Mouse (Mus musculus) erythroblast, adult 5-6 weeks (primary cell): Measurements from ENCODE around the gene Nlgn2. TPM values are rescaled to one million over a fixed set of nuclear protein-coding genes. Genes with fewer than 3 reads are reported as not detected.
A peak's percentile ranks its signal among the peaks of the same experiment; 100 is the strongest.
"Not testable (repeated sequence)": the region's sequence is repeated elsewhere in the genome, so short reads cannot be mapped to it uniquely, and the experiment has no call there.

Experiments
- ATAC-seq: replicated peaks from 2 replicates; pipeline ENCODE4 v1.8.0; 2016; ENCODE audit warnings: moderate number of reproducible peaks, mild to moderate bottlenecking, moderate TSS enrichment, inconsistent platforms; ENCODE audit not compliant: poor library complexity, low FRiP score, severe bottlenecking
- total RNA-seq, 2 experiments: library from RNA; stranded (forward) in 1 of 2; stranded (reverse) in 1 of 2; fragments of 150-400 nt in 1 of 2; fragments of 200-764, 138-1000 nt in 1 of 2; gene quantifications; 2 replicates each; pipeline versions ENCODE4 v1.2.3 to v1.2.4; 2015 to 2017; ENCODE audit warnings: low replicate concordance in 2 of 2

Nlgn2 gene
- total RNA-seq, 2 experiments from 2014 or later, result 0.19 to 1.1 TPM

DNA sequence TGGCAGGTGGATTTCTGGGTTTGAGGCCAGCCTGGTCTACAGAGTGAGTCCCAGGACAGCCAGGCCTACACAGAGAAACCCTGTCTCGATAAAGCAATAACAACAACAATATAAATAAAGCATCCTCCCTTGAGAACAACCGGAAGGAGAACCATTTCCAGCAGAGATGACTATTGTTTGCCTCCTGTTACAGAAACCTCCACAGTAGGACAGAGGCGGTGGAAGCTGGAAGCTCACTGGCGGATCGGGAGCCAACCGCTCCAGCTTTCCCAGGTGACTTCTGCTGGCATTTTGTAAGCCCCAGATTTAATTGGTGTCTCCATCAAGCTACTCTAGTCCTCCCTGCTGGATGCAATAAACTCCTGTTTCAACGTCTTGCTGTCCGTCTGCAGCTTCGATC, 28.0 kb upstream of the Nlgn2 start:
- no peak for ATAC-seq

- peak; percentile 54; the same call in 1 of the 2 replicates for ATAC-seq
These were observed 26.7 kb upstream of the Nlgn2 start for GRCm38 (mm10) chr11:69864138-69864860.

GRCm38 (mm10) chr11:69863729-69864128, 26.1 kb upstream of the Nlgn2 start:
- ATAC-seq, result not testable (repeated sequence)

DNA sequence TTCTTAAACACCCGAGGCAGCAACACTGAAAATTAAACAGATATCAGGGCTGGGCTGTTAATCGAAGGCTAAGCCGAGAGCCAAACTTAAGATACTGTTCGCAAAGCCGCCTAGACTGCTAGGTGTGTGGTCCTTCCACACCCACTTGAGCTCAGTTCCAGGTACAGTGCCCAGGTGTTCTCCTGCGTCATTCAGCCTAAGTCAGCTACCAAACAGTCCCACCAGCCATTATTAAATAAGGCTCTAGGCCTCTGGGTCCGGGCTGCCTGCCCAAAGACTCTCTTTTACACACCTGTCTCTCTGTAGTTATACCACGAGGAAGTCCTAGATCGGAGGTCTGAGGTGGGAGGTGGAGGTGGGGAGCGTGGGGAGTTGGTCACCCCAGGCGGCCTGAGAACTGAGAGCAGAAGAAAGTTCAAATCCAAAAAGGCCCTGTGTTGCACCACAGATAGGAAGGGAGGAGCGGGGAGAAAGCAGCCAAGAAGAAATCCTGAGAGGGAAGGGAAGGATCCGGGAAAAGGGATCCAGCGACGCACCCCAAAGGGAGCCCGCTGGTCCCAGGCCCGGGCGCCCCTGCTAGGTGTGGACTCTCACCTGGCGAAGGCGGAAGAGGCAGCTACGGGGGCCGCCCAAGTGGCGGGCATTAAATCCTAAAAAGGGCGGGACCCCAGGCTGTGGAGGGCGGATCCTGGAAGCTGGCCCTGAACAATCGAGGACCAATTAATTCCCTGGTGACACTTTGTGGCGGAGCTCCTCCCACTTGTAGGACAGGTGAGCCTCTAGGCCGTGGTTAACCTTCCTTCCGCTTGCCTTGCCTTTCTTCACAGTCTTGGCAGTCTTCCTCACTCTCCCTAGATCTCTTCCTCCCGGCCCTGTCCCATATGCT, 20.8 kb upstream of the Nlgn2 start, which contains the start of gene Tnk1:
Gene Tnk1 (minus strand): TSS at position 618 of the 886 bp plus-strand sequence.
- ATAC-seq, result no peak

DNA sequence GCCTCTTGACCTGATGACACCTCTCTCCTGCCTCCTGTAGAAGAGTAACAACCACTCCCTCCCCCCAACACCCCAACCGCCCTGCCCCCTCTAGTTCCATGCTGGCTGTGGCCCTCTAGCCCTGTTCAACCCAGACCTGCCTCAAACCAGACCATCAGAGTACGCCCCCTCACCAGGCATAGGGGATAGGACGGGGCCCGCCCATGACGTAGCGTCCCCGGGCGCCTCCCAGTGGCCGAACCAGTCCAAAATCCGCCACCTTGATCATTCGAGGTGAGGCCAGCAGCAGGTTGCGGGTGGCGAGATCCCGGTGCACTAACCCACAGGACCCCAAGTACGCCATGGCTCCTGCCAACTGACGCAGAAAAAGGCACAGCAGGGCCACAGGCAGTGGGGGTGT, 17.8 kb upstream of the Nlgn2 start:
- peak; percentile 60 for ATAC-seq

DNA sequence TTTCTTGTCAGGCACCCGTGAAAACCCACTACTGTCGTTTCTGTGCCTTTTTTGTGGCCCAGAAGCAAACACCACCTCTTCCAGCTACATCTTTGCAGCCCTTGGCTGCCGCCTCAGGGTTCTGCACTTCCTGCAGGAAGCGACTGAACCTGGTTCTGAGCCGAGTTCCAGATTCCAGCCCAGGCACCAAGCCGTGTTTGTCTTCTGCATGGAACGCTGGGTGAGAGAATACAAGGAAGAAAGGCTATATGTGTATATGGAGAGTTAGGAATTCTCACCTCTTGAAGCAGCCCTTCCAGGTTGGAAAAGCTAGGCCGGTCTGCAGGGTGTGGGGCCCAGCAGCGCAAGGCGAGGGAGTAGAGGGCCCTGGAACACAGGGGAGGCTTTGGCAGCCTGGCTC, 17.1 kb upstream of the Nlgn2 start:
- ATAC-seq, result 0 out of 2 replicates have a peak, but pooled peaks have one; percentile 9

- ATAC-seq, result peak; percentile 83
These were observed 16.4 kb upstream of the Nlgn2 start for GRCm38 (mm10) chr11:69853994-69854393.

- no peak for ATAC-seq
These were observed 13.2 kb upstream of the Nlgn2 start for GRCm38 (mm10) chr11:69850754-69851153.

DNA sequence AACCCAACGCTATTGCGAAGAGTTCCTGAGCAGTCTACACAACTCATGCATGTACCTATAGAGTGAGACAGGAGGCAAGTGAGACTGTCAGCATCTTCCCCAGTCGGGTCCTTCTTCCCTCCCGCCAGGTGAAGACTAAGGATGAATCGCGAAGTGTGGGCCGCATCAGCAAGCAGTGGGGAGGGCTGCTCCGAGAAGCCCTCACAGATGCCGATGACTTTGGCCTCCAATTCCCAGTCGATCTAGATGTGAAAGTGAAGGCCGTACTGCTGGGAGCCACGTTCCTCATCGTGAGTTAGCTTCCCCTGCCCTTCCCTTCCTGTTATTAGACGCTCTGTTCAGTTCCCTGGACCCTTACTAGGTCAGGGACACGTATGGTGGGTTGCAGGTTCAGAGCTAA, 12.3 kb upstream of the Nlgn2 start:
- no peak for ATAC-seq

DNA sequence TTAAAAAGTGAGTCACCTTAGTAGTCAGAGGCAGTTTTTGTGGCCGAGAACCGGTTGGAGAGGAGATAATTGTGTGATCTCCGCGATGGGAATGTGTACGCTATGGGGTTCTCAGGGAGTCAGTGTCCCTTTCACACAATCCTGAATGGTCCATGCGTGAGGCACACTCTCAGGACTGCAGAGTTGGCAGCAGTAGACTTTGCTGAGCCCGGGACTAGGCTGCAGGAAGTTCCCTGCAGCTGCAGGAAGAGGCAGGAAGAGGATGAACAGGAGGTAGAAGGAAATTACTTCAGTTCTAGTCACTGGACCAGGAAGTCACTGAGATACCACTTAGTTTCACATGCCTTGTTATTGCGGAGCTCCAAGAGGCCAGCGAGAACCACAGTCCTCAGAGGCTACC, 11.5 kb upstream of the Nlgn2 start:
- ATAC-seq, result no peak

GRCm38 (mm10) chr11:69848021-69848420, 10.4 kb upstream of the Nlgn2 start:
- no peak for ATAC-seq

GRCm38 (mm10) chr11:69846738-69847688, 9.4 kb upstream of the Nlgn2 start:
- peak; percentile 61 for ATAC-seq

GRCm38 (mm10) chr11:69846198-69846680, 8.7 kb upstream of the Nlgn2 start, which contains the start of gene Plscr3:
Plscr3 (plus strand) TSS chr11:69846376.
- peak; percentile 87 for ATAC-seq

GRCm38 (mm10) chr11:69838714-69839104, 1.1 kb upstream of the Nlgn2 start:
- ATAC-seq, result peak; percentile 16

DNA sequence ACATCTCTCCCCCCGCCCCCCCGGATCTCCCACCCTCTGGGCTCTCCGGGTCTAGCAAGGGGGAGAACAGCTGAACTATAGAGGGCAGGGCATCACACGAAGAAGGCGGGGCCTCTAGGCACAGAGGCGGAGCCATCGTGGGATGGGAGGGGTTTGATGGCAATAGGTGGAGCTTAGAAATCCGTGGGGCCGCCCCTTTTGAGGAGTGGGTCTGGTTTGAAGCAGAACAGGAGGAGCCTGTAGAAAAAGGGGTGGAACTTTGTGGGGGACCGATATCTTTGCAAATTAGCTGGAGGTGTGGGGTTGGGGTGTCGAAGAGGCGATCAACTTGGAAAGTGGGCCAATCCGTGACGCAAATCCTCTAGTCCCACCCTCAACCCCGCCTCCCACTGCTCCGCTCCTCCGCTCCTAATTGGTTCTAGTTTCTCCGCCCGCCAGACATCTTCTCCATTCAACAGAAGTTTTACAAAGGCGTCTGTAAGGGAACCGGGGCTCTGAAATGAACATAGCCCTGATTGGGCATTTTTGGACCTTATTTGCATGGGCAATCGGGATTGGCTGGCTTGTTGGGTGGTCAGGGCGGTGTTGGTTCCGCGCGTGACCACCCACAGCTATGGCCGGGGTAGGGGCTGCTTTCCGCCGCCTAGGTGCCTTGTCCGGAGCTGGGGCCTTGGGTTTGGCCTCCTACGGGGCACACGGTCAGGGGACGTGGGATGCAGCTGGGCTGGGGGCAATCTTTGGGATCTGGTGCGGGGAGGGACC, 549 bp upstream of the Nlgn2 start, which contains the start of gene Tmem256:
Gene Tmem256 (plus strand): TSS at position 563 of the 762 bp plus-strand sequence.
- ATAC-seq, result peak; percentile 86

GRCm38 (mm10) chr11:69836703-69837576, 644 bp downstream of the Nlgn2 start:
- no peak for ATAC-seq

DNA sequence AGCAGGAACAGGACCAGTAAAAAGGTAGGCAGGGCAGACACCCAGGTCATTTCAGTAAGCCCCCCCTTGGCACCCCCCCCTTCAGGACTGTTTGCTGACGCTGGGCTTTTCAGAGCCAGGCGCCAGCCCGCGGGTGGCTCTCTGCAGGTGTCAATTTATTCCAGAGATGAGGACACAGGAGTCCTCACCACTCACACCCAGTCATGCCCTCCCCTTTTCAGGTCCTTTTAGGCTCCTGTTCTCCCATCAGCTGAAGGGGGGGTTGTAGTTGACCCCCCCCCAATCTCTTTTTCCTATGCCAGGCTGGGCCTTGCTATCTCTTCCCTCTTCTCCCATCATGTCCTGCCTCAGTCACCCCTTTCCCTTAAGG, 1.6 kb downstream of the Nlgn2 start:
- no peak for ATAC-seq
